Mouse (Mus musculus): ENCODE results near the gene Spock1. TPM values are rescaled to one million over a fixed set of nuclear protein-coding genes. Genes with fewer than 3 reads are reported as not detected.

Spock1 gene
- total and polyA plus RNA-seq, 3 experiments, result 6.2 to 12.2 (median 8.0) TPM

DNA sequence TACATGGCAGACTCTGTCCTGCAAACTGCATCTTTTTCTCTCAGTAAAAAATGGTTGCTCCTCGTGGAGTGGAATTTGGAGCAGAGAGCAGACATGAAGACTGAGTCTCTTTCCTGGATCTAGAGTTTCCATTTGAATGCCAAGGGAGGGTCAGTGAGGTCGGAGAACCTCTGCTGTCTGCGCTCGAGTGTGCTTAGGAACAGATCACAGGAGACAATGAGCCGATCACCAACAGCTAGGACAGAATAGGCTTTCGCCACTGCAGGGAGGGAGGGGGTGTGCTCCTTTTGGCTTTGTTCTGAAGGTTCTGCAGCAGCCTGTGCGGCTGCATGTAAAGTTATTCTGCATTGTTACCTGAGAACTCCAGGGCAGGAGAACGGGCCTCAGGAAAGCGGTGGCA is 49.6 kb downstream of the Spock1 start:
- DNase-seq, result no peak

DNA sequence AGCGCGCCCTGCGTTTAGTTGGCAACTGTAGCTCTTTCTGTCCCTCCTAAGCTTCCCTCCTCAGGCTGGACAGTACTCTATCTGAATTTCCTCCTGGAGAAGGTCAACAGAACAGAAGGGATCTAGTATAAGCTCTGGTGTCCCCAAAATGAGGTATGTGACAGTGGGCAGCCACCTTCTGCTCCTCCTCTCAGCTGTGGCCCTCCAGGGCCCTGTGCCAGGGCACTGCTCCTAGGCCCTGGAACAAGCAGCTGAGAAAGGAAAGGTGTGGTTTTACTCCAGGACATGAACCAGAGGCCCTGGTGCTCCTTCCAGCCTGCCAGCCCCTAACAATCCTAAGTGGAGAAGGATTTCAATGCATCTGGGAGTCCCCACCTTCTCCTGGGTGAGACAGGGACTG is 51.1 kb downstream of the Spock1 start:
- DNase-seq, result no peak

DNA sequence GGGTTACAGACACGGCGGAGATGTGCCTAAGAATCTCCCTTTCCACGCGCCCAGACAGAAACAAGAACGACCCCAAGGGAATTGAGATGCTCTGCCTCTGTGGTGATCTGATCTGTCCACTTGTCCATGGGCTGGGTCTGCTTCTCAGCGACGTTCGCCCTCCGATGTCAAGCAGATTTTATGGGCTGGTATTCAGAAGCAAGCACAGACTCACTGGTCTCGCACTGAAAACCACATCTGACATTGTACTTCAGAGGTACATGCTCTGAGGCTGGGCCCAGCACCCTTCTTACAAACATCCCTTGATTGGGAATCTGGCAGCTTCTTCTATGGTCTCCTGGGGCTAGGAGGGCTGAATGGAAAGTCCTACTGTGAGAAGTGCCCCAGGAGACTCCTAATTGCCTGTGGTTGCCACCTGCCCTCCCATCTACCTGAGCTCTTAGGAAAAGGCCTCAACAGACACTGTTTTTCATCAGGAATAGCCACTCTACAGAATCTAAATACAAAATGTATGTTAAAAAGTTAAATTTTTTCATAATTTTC is 51.8 kb downstream of the Spock1 start:
- no peak for DNase-seq

DNA sequence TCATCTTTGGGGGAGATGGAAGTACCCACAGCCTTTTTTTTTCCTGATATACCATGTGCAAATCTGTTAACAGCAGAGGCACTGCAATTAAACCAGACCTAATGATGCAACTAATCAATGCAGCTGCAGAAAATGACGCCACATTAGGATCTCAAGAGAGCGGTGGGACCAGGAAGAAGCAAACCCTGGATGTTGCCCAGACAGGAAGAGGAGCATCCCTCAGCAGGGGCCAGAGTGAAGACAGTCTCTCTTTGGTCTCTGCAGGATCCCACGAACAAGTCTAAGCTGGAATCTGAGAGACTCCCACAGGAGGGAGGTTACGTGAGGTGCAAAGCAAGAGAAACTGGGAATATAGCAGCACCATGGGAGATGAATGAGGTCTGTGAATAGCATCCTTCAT is 52.4 kb downstream of the Spock1 start:
- no peak for DNase-seq

DNA sequence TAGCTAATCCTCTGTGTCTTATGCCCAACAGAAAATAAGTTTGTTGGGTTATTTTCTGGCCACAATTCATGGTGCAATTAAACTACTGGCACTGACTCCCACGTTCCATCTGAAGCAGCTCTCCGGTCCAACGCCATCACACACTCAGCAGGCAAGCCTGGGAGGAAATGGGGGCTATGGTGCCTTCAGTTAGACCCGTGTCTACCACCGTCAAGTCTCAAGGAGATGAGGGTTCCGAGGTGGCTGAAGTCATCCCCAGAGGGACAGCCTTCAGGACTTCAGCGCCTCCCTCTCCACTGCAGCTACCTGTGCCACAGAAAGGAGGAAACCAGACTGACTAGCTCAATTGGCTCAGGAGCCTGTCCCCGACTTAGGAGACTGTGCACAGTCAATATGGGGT is 53.7 kb downstream of the Spock1 start:
- DNase-seq, result no peak

DNA sequence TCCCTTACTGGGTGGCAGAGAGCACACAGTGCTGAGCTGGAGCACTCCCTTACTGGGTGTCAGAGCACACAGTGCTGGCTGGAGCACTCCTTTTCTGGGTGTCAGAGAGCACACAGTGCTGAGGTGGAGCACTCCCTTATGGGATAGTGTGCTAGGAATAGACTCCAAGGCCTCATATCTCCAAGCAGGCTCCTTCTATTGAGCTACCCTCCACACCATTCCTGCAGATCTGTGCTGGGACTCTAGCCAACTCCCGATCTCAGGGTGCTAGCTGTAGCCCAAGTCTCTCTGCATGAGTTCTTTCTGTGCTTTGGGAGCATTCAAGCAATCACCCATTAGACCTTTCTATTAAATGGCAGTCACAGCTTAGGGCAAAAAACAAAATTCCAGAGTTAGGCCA is 54.5 kb downstream of the Spock1 start:
- no peak for DNase-seq

DNA sequence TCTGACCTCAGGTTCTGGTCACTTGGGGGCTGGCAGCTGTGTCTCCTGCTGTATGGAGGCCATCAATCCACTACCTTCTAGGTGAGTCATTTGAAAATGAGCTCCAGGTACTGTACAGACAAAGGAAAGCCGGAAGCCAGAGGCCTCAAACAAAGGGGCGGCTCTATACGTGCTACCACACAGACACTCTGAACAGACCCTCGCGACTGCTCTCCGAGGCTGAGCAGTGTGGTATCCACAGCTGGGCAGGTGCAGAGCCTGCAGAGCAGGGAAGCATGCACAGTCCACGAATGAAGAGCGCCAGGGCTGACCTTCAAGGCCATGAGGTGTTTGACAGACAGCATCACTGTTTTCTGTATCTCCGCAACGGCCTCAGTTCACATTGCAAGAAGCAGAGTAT is 55.0 kb downstream of the Spock1 start:
- DNase-seq, result no peak

DNA sequence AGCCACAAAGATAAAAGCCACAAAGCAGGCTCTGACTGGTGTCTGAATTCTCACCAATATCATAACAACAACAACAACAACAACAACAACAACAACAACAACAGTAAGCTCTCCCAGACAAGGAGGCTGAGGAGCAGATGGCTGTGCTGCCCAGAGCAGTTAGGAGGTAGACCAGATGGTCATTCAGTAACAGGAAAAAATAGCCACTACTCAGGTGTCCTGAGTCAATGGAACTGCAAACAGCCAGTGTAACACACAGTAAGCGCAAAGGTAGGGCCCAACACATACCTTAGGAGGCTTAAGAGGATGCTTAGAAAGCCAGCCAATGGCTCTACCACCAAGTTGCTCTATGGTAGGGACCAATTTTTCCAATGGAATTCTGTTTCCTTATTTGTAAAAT is 59.2 kb downstream of the Spock1 start:
- no peak for DNase-seq

DNA sequence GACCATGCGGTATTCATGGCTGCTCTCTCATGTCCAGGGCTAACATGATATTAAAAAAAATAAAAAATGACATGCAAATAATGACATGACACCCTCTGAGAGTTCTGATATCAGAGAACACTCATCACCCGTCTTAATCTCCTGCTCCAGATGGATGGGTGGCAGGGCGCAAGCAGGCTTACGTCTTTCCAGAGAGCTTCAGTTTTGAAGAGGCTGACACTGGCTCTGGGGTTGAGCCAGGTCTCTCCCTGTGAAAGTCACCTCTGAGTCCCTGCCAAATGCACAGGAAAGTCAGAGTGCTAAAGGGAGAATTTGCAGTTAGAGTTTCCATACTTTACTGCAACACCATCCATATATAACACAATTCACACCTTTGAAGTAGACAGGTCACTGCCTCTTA is 61.0 kb downstream of the Spock1 start:
- no peak for DNase-seq

DNA sequence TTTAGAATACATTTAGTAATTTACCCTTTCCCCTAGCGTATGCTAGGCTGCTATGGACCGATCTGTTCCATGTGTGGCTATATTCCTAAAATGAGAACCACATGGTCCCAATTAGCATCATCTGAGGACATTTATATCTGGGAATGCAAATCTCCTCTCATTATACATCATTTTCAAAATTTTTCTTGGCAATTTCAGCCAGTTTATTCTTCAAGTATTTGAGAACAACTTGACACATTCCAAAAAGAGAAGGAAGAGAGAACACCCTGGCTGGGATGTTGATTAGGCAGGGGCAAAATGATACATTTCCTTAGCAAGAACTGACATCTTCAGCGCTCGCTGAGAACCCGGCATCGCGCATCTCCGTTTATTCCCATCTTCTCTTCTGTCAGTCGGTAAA is 61.7 kb downstream of the Spock1 start:
- DNase-seq, result no peak

DNA sequence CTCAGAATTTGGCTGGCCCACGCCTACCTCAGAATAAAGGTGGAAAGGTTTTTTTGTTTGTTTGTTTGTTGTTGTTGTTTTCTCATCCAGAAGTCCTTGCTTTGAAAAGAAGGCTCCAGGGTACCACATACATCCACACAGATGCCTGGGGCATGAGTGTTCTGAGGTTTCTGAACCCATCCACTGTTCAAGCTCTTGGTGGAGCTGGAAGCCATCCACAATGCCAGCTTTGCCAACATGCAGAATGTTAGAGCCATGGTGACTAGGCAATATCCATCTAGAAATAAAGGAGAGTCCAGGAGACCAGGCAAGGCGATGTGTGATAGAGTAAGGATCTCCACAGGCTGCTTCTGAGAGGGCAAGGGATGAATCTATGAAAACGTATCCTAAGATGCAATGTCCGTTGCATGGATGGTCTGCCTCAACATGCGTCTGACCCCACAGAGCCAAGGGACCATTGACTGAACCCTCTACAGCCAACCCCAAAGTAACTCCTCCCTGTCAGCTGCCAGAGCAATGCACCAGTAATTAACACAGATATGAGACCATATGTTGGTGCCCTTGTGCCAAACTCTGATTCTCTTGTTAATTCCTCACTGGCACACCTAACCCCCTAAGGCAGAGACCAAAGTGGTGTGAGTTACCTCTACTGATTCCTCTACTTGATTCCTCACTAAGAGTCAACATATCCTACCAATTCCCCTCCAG is 66.8 kb downstream of the Spock1 start:
- DNase-seq, result no peak

DNA sequence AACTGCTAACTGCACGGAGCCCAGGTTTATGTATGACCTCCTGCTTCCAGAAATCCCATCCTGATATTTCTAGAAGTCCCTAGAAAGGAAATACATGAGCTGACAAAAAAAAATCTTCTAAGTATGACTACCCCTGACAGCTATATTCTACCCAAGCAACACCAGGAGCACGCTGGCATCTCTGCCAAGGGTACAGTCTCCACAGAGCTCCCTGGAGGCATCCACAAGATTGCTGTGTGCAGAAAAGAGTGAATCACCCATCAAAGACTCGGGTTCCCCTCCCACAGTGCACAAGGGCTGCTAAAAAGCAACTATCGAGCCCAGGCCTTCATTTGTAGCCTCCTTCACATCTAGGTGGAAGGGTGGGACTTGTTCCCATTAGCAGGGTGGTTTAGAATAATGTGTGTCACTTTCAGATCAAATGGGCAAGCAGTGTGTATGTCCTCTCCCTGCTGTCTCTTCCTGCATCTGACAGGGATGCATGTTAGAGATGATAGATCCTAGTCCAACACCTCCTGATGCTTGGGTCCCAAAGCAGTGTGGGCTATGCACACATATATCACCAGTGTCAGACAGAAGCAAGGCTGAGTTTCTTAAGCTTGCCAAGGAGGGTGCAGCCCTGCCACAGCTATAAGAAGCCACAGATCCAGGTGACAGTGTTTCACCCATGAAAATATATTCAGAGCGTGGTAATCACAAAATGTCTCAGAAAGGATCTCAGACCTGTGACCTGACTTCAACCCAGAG is 70.3 kb downstream of the Spock1 start:
- no peak for DNase-seq

DNA sequence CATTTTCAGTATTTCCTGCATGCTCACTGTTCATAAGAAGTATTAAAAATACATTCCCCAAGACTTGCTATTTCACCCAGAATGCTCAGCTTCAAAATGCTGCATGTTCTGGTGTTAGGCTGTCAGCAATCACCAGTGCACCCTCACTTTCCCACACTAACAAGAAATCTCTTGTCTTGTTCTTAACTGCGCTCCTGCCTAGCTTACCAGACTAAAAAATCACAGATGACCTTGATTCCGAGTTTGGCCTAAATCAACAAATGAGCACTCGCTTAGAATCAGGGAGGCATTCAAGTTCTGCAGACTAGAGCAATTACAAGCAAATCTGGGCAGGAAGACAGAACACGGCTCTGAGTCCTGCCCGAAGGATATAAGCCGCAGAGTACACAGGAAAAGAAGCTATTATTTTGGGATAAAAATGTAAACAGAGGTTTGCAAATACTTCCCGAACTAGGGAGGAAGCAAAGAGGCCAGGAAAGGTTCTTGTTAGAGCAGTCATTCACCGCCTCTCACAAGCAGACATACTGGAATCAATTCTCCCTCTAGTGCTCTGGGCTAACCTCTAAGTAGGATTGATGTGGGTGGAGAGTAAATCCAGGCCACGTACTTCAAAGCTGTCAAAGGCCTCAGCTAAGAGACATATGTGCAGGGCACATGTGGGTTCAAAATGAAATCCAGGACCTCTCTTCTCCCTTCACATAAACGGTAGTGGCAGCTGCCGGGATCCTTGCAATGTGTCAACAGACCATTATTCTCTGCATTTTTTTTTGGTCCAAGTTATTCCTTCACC is 76.6 kb downstream of the Spock1 start:
- no peak for DNase-seq

DNA sequence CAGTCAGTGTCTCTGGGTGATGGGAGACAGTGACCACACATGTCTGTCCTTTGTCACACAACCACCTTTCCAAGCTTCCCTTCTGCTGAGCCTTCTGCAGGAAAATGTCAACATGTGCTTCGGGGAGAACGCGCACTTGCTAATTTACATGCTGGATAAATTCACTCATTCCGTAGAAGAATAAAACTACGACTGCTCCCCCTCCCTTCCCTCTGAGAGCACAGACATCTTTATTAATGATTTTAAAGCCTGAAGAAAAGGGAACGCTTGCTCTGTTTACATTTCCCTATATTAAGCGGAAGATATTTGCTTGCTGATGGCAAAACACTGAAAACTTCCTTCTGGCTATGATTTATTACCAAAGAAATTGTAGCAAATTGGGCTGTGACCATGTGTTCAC is 77.2 kb downstream of the Spock1 start:
- DNase-seq, result no peak

DNA sequence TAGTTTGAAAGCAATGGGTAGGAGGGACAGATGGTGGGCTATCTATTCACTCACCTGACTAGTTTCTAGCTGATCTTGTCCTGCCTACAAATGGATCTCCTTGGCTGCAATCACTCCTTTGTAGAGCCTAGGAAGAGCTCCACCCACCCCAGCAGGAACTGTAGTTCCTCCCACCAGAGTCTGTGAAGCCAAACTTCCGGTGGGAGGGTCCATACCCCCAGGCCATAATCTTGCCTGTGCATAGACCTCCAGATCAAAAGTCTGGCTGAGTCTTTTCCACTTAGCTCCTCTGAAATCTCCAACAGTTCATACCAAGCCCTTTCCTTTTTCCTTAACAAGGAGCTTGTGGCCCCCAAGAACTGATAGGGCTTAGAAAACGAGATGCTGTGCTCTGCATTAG is 78.0 kb downstream of the Spock1 start:
- DNase-seq, result no peak

DNA sequence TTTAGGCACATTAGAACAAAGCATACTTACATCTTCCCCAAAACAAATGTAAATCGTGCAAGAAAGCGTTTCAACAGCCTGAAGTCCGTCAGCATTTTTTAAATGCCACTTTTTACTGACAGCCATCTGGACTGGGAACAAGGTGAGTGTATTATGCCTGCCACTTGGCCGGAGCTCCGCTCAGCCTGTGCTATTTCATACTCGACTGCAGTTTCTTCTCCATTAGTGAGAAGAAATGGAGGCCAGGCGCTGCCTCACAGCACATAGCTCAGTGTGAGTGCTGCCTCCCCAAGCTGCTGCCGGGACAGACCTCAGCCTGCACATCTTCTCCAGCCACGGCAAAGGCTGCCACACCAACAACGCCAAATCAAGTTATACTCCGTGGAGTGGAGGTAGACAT is 91.9 kb downstream of the Spock1 start:
- DNase-seq, result no peak

DNA sequence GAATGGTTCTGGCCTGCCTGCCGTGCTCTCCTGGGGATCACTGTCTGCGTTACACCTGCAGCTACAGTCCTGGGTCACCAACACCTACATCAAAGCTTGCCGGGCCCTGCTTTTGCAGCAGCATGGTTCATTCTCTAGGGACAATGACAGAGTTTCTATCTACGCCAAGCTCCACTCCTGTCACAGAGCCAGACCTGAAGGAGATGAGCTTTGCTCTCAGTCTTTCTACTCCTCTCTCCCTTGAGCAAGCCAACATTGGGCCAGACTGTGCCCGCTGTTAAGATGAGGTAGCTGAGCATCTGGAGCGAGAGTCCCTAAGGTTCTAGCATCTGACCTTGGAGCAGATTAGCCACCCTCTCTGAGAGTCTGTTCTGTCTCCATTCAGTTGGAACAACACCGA is 95.5 kb downstream of the Spock1 start:
- no peak for DNase-seq

DNA sequence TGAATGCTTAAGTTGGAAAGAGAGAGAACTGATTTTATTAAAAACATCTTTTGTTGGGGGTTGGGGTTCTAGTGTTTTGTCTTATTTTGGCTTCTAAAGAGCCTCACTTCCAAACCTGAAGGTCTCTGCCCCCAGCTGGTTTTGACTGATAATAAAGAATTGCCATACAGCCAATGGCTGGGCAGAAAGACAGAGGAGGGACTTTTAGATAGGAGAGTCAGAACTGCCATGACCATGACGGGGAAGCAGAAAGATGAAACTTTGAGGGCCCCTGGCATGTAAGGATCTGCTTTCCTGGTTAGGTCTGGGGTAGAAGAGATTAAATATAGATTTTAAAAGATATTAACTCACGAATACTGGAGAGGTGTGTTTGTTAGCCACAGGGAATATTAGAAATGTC is 96.9 kb downstream of the Spock1 start:
- DNase-seq, result no peak

DNA sequence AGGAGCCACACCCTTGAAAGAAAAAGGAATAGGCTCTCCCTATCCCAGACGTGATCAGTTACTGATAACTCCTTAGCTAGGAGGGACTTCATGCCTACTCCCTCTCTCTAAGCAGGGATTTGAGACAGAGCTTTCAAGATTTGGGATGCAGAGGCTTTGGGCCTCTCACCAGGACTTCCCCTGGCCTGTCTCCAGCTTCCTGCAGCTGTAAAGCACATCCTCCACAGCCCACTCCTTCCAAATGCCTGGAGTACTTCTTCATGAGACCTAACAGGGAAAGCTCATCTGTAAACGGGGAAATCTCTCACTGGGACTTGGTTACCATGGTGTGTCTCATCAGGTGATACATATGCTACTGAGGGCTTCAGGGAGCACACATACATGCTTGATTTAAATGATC is 97.3 kb downstream of the Spock1 start:
- no peak for DNase-seq

DNA sequence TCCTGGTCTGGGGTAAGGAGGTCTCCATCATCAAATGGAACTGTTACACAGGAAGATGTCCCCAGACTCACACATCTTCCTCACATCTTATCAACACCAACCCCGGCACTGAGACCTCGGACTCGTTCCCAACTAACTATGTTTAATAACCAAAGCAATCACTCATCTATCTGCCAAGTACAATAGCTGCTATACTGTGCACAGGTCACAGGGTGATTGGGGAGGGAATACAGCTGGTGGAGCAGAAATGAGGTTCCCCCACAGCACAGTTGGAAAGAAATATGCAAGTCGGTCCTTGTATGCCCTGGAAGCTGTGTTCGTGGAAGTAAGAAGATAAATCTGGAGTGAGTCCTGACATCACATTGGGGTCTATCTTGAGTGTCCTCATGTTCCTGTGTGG is 98.0 kb downstream of the Spock1 start:
- no peak for DNase-seq

DNA sequence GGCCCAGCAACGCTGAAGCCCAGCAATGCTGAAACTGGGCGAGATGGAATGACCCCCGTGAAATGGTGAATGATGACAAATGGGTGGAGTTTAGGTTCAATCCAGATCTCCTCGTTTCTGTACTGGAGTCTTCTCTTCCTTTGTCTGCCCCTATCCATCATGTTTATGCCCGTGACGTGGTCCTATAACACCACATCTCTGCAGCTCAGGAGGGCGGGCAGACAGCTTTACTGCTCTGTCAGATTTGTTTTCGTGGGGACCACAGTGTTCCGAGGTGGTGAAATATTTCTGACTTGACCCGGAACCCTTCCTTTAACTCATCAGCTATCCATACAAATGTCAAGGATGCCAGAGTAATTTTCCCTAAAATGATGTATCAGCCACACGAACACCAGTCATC is 98.5 kb downstream of the Spock1 start:
- DNase-seq, result no peak

DNA sequence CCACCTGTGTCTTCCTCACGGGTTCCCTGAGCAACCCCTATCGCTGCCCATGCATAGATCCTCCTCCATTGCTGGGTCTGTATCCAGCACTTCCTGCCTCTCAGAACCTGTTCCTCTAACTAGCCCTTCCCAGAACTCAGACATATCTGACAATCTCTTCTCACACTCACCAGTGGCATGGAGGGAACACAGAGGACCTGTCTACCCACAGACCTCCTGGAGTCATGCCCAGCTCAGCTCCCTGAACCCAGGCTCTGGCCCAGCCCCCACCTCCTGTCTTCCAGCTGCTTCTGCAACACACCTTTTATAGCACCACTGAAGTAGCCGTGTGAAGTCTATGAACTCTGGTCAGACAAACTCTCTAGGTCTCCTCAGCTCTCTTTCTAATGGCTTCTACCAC is 101.3 kb downstream of the Spock1 start:
- DNase-seq, result no peak

DNA sequence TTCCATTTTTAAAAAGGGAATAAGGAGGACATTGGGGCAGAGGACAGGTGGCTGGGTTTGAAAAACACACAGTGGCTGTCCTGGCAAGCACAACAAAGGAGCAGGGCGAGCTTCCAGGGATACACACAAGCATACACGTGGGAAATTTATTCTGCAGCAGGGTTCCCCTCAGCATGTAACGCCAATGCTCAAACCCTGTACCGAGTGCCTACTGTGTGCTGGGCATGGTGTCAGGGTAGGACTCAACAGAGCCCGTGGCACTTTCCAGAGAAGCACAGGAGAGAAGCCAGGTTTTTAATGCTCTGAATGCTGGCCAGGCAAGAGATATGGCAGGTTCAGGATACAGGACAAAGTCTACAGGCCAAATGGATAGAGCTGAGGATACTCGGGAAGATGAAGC is 101.8 kb downstream of the Spock1 start:
- no peak for DNase-seq

Data from adrenal gland, adult 2 months (tissue).